Mouse (Mus musculus) E14TG2a.4 (cell line): ENCODE data around the gene Thap8.

Source experiments
- H3K27me3 ChIP-seq: 2 replicates; pipeline ENCODE4 v1.6.1; 2014; ENCODE audit warnings: low read length, control low read depth; ENCODE audit not compliant: insufficient read depth
- H3K36me3 ChIP-seq: 2 replicates; pipeline ENCODE4 v1.6.1; 2014; ENCODE audit warnings: low read length, control low read depth; ENCODE audit not compliant: insufficient read depth
- H3K4me1 ChIP-seq: replicated peaks from 2 replicates; pipeline ENCODE4 v1.6.1; 2014; ENCODE audit warnings: low read depth, low read length, control low read depth
- H3K4me3 ChIP-seq: replicated peaks from 2 replicates; pipeline ENCODE4 v1.5.1; 2014; ENCODE audit warnings: mild to moderate bottlenecking, low read length
- H3K9me3 ChIP-seq: 2 replicates; pipeline ENCODE4 v1.6.1; 2014; ENCODE audit warnings: low read length, control low read depth
- CTCF ChIP-seq: conservative IDR thresholded peaks from 2 replicates; pipeline ENCODE4 v1.5.1; 2014; ENCODE audit warnings: low read length
- NANOG ChIP-seq: IDR thresholded peaks from 2 replicates; pipeline ENCODE4 v1.6.1; 2014; ENCODE audit warnings: borderline replicate concordance, low read length, mixed read lengths
- POU5F1 ChIP-seq: IDR thresholded peaks from 2 replicates; pipeline ENCODE4 v1.6.1; 2014; ENCODE audit warnings: low read length, borderline replicate concordance

The Thap8 gene

GRCm38 (mm10) chr7:30321539-30322284 is 41.8 kb downstream of the Thap8 start, which contains the start of gene E130208F15Rik:
E130208F15Rik (plus strand) TSS chr7:30321740.
- H3K4me3 ChIP-seq = peak within 1 kb of the TSS; percentile 94
- H3K36me3 ChIP-seq = peaks cover 46% of the 10 kb centered on the region
- H3K4me1 ChIP-seq = peaks cover 48% of the 10 kb centered on the region
- no peaks in the 10 kb centered on the region for H3K27me3 ChIP-seq
- TF ChIP-seq POU5F1 (no peak), CTCF (no peak)
- H3K9me3 ChIP-seq = no peaks in the 10 kb centered on the region

DNA sequence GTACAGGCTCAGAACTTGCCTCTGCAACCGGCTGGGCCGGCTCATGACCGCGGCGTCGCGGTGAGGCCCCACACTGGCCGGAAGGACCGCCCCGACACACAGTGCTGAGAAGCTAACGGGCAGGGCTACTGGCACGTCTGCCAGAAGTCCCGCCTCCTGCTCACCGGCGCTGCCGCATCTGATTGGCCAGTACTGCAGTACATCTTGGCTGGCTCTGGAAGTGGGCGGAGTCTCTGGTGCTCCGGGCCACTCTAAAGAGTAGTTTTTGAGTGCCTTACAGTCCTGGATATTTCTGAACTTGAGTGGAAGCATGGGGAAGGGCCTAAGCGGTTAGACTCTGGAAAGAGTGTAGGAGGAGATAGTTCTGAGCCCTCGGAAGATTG is 42.4 kb downstream of the Thap8 start:
- H3K4me1 ChIP-seq = peaks cover 47% of the 10 kb centered on the region
- TF ChIP-seq CTCF = no peak
- no peak for TF ChIP-seq POU5F1
- no peak for TF ChIP-seq NANOG
- H3K4me3 ChIP-seq = peak overlapping the region; percentile 94
- H3K36me3 ChIP-seq = peaks cover 41% of the 10 kb centered on the region
- H3K9me3 ChIP-seq = no peaks in the 10 kb centered on the region
- H3K27me3 ChIP-seq = 0 out of 2 replicates have a peak, but pooled peaks cover 2% of the 10 kb centered on the region

DNA sequence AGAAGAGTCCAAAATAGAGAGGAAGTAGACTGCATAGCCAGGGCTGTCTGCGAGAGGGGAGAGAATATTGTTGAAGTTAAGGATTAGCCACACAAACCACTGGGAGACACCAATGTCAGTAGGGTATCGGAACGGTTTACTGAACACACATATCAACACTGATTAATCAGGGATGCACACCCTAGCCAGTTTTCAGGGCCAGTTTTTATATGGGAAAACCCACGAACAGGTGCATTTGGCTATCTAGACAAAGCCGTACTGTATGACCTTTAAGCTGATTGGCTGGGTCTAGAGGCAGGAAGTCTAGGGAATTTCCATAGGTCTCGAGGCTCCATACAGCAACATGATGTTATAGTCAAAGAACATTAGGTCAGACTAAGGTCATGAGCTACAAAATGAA is 43.0 kb downstream of the Thap8 start:
- Histone ChIP-seq H3K9me3 (no peaks in the 10 kb centered on the region), H3K36me3 (peaks cover 35% of the 10 kb centered on the region), H3K27me3 (0 out of 2 replicates have a peak, but pooled peaks cover 4% of the 10 kb centered on the region), H3K4me3 (peak overlapping the region; percentile 94), H3K4me1 (peaks cover 44% of the 10 kb centered on the region)
- TF ChIP-seq POU5F1 (no peak), NANOG (no peak), CTCF (no peak)

- Histone ChIP-seq H3K27me3 (peaks cover 4% of the 10 kb centered on the region; the same call in 1 of the 2 replicates), H3K36me3 (peaks cover 26% of the 10 kb centered on the region), H3K9me3 (no peaks in the 10 kb centered on the region), H3K4me3 (peak within 1 kb of the TSS; percentile 94), H3K4me1 (peaks cover 39% of the 10 kb centered on the region)
- TF ChIP-seq NANOG (no peak), CTCF (no peak), POU5F1 (no peak)
Observed at GRCm38 (mm10) chr7:30323795-30324194, 43.9 kb downstream of the Thap8 start, which contains the start of gene Sdhaf1. Sdhaf1 (minus strand) TSS chr7:30323895.

- Histone ChIP-seq H3K4me3 (no peak overlapping the region), H3K36me3 (peaks cover 20% of the 10 kb centered on the region), H3K27me3 (peaks cover 4% of the 10 kb centered on the region; the same call in 1 of the 2 replicates), H3K4me1 (peaks cover 38% of the 10 kb centered on the region), H3K9me3 (no peaks in the 10 kb centered on the region)
- TF ChIP-seq CTCF (no peak), POU5F1 (no peak), NANOG (no peak)
Observed at GRCm38 (mm10) chr7:30324300-30324944, 44.5 kb downstream of the Thap8 start.

DNA sequence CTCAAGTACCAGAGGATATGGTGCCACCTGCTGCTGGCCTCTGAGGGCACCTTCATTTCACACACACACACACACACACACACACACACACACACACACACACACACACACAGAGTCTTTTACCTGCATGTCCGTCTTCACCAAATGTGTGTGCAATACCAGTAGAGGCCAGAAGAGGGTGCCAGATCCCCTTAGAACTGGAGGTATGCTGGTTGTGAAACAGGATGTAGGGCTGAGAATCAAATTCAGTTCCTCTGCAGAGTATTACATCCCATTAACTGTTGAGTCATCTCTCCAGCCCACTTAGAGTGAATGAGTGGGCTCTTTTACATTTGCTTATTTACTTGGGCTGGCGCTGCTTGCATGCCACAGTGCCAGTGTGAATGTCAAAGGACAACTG is 45.5 kb downstream of the Thap8 start:
- no peaks in the 10 kb centered on the region for H3K9me3 ChIP-seq
- no peak for TF ChIP-seq NANOG
- TF ChIP-seq CTCF = peak; percentile 84
- peaks cover 37% of the 10 kb centered on the region for H3K4me1 ChIP-seq

GRCm38 (mm10) chr7:30326427-30326826 is 46.5 kb downstream of the Thap8 start:
- Histone ChIP-seq H3K9me3 (no peaks in the 10 kb centered on the region), H3K4me3 (no peak overlapping the region), H3K27me3 (peaks cover 7% of the 10 kb centered on the region; the same call in 1 of the 2 replicates), H3K36me3 (no peaks in the 10 kb centered on the region), H3K4me1 (peaks cover 29% of the 10 kb centered on the region)
- TF ChIP-seq POU5F1 (no peak), CTCF (no peak), NANOG (no peak)

More for the DNA sequence above, 45.5 kb downstream of the Thap8 start:
- no peak overlapping the region for H3K4me3 ChIP-seq
- peaks cover 10% of the 10 kb centered on the region for H3K36me3 ChIP-seq
- peaks cover 4% of the 10 kb centered on the region; the same call in 1 of the 2 replicates for H3K27me3 ChIP-seq

GRCm38 (mm10) chr7:30327140-30327539 is 47.2 kb downstream of the Thap8 start:
- TF ChIP-seq CTCF (no peak), NANOG (no peak), POU5F1 (no peak)
- H3K4me3 ChIP-seq = no peak overlapping the region; the same call in 1 of the 2 replicates
- H3K27me3 ChIP-seq = peaks cover 7% of the 10 kb centered on the region
- no peaks in the 10 kb centered on the region for H3K9me3 ChIP-seq
- H3K4me1 ChIP-seq = peaks cover 33% of the 10 kb centered on the region
- H3K36me3 ChIP-seq = no peaks in the 10 kb centered on the region
